In genomic region chr13:97647486-97647885, GRCm38 (mm10) we compare ENCODE assay signal across 17 mouse cellular contexts.
"Had no signal": no experiment of that assay in that cellular context is flagged by ENCODE, and none has a peak within 500 bp of the region (broad histone marks: within the 10 kb centered on the region; RNA-seq: fewer than 3 reads in every experiment).

No protein-coding gene starts in this region.

- H3K36me3 ChIP-seq: neural tube, embryonic 12.5 days; neural tube, embryonic 13.5 days; neural tube, embryonic 15.5 days; stomach, embryonic 15.5 days had no signal

- H3K27ac ChIP-seq: neural tube, embryonic 12.5 days; neural tube, embryonic 13.5 days; neural tube, embryonic 15.5 days; stomach, embryonic 15.5 days; stomach, postnatal 0 days had no signal

- H3K4me3 ChIP-seq: neural tube, embryonic 12.5 days; neural tube, embryonic 13.5 days; neural tube, embryonic 15.5 days; stomach, embryonic 15.5 days had no signal

- DNase-seq: retina, postnatal 1 day; right cerebral cortex, adult 18-20 months; right cerebral cortex, postnatal 14 days; right cerebral cortex, postnatal 25 days; right cerebral cortex, postnatal 4 days; spleen, adult 18-20 months; thymus, adult 18-20 months; thymus, adult 2 months; thymus, postnatal 14 days; thymus, postnatal 25 days; thymus, postnatal 36 days; thymus, postnatal 4 days had no signal

- H3K4me1 ChIP-seq: neural tube, embryonic 12.5 days; neural tube, embryonic 13.5 days; stomach, embryonic 15.5 days had no signal

- H3K27me3 ChIP-seq: neural tube, embryonic 12.5 days; neural tube, embryonic 13.5 days; neural tube, embryonic 15.5 days; stomach, embryonic 15.5 days had no signal

- H3K9me3 ChIP-seq: stomach, embryonic 15.5 days had no signal
